In the genomic region with DNA sequence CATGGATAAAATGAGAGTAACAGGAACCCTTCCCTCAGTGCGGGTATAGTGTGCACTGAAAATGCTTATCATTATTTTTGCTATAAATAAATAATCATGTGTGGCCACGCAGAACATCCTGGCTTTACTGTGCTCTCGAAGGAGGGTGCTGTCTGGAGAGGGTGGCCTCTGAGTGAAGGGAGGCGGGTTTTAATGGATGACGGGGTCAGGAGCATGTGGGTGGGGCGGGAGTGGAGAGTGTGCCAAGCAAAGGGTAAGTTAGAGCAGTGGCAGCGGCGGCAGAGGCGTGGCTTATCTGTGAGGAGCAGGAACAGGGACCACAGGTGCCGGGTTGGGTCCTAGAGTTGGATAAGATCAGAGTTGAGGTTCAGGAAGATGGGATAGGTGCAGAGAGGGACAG, we compare ENCODE assay signal across 1 mouse cellular context.
TF ChIP-seq lines count a peak whose summit lies in the region.

No protein-coding gene starts in this region.

TF ChIP-seq in MEL, 35 proteins besides CTCF, POLR2A, EP300 and RAD21:
- no peak for TF ChIP-seq SIN3A (IDR thresholded peaks at IDR 0.05; ENCODE audit: low read length)
- no peak for TF ChIP-seq MAX (IDR thresholded peaks at IDR 0.05; ENCODE audit: low read length)
